Mouse (Mus musculus) skeletal muscle tissue, postnatal 0 days (tissue): ENCODE results near the gene Cox5a. TPM values are rescaled to one million over a fixed set of nuclear protein-coding genes. Genes with fewer than 3 reads are reported as not detected.

Experiments
- polyA plus RNA-seq: library from polyadenylated mRNA; unstranded; fragments of >200 nt; fragmentation: Nextera tagmentation; extraction: Ambion mirVana; gene quantifications from 2 replicates; pipeline ENCODE4 v1.2.1, GENCODE M21; 2015

Cox5a gene
- polyA plus RNA-seq, result 1,582 and 1,881 TPM in 2 replicates

GRCm38 (mm10) chr9:57521056-57521911 is at the start of gene Cox5a:
Gene Cox5a, plus strand, starts transcription at chr9:57521274.

GRCm38 (mm10) chr9:57503622-57504380 is 17.3 kb upstream of the Cox5a start, which contains the start of gene Rpp25:
Gene Rpp25, plus strand, starts transcription at chr9:57504026.

GRCm38 (mm10) chr9:57537044-57537727 is 16.1 kb downstream of the Cox5a start, which contains the start of gene Fam219b:
Gene Fam219b, plus strand, starts transcription at chr9:57537528.

GRCm38 (mm10) chr9:57552139-57552887 is 31.2 kb downstream of the Cox5a start, which contains the start of gene Mpi:
Gene Mpi, minus strand, starts transcription at chr9:57552763.

GRCm38 (mm10) chr9:57560861-57561710 is 40.0 kb downstream of the Cox5a start, which contains the start of gene Scamp2:
Gene Scamp2, plus strand, starts transcription at chr9:57560943.

Other genes with a start within 250 kb of the Cox5a start
- gene Ppcdc, start 81.2 kb upstream of the Cox5a start, polyA plus RNA-seq, result 14.5 and 14.9 TPM in 2 replicates
- 7.9 and 8.3 TPM in 2 replicates for gene Scamp5, start 53.2 kb upstream of the Cox5a start, polyA plus RNA-seq
- gene Rpp25, start 17.2 kb upstream of the Cox5a start, polyA plus RNA-seq, result 0.18 and 0.19 TPM in 2 replicates
- 10.2 and 12.0 TPM in 2 replicates for gene Fam219b, start 16.3 kb downstream of the Cox5a start, polyA plus RNA-seq
- 118 and 126 TPM in 2 replicates for gene Mpi, start 31.5 kb downstream of the Cox5a start, polyA plus RNA-seq
- gene Scamp2, start 39.7 kb downstream of the Cox5a start, polyA plus RNA-seq, result 77.4 and 83.4 TPM in 2 replicates
- 7.6 and 10.5 TPM in 2 replicates for gene Ulk3, start 68.2 kb downstream of the Cox5a start, polyA plus RNA-seq
- 0.09 and 0.10 TPM in 2 replicates for gene Cplx3, start 85.0 kb downstream of the Cox5a start, polyA plus RNA-seq
- not detected in 2 replicates for gene Lman1l, start 99.5 kb downstream of the Cox5a start, polyA plus RNA-seq
- 10.5 and 13.5 TPM in 2 replicates for gene Csk, start 132.4 kb downstream of the Cox5a start, polyA plus RNA-seq
- not detected in 2 replicates for gene Cyp1a2, start 162.4 kb downstream of the Cox5a start, polyA plus RNA-seq
- not detected in 2 replicates for gene Cyp1a1, start 166.7 kb downstream of the Cox5a start, polyA plus RNA-seq
- 11.0 and 11.1 TPM in 2 replicates for gene Edc3, start 187.3 kb downstream of the Cox5a start, polyA plus RNA-seq
- gene Clk3, start 244.6 kb downstream of the Cox5a start, polyA plus RNA-seq, result 33.6 and 34.7 TPM in 2 replicates